Mouse (Mus musculus) forebrain, embryonic 14.5 days (tissue): ENCODE measurements at regions not wholly inside any gene's neighbourhood (a gene's known extent, or its start where the extent isn't known, plus 50 kb on each side); places are given as distances from the start of the nearest gene placed in this dataset.
A peak's percentile ranks its signal among the peaks of the same experiment; 100 is the strongest.

Experiments
- ATAC-seq: fragments of 200-750 bp; cut with Nextera tagmentation; 2 replicates; pipeline ENCODE4 v1.8.0; 2017; ENCODE audit warnings: mild to moderate bottlenecking, moderate library complexity
- DNase-seq: peaks from one replicate; pipeline ENCODE4 v3.0.0-alpha.2; 2015; ENCODE audit warnings: low spot score
- H3K27ac ChIP-seq: fragments of 300-500 bp; sonication (generic); 2 replicates; pipeline ENCODE4 v1.5.1; 2014; ENCODE audit warnings: low read depth, mild to moderate bottlenecking, control low read depth, low read length, moderate library complexity
- H3K27me3 ChIP-seq: fragments of 300-500 bp; sonication (generic); replicated peaks from 2 replicates; pipeline ENCODE4 v1.6.1; 2014; ENCODE audit warnings: low read length, control low read depth, mixed read lengths; ENCODE audit not compliant: control insufficient read depth, insufficient read depth
- H3K36me3 ChIP-seq: fragments of 300-500 bp; sonication (generic); 2 replicates; pipeline ENCODE4 v1.6.1; 2014; ENCODE audit warnings: low read length, control low read depth; ENCODE audit not compliant: control insufficient read depth, insufficient read depth
- H3K4me1 ChIP-seq: fragments of 300-500 bp; sonication (generic); 2 replicates; pipeline ENCODE4 v1.6.1; 2014; ENCODE audit warnings: antibody characterized with exemption, low read length, control low read depth; ENCODE audit not compliant: control insufficient read depth, insufficient read depth
- H3K4me2 ChIP-seq: fragments of 300-500 bp; sonication (generic); 2 replicates; pipeline ENCODE4 v1.6.1; 2014; ENCODE audit warnings: mild to moderate bottlenecking, control low read depth, low read length
- H3K4me3 ChIP-seq: fragments of 300-500 bp; sonication (generic); 2 replicates; pipeline ENCODE4 v1.5.1; 2014; ENCODE audit warnings: low read depth, low read length, control low read depth
- H3K9ac ChIP-seq: fragments of 300-500 bp; sonication (generic); 2 replicates; pipeline ENCODE4 v1.6.1; 2014; ENCODE audit warnings: mild to moderate bottlenecking, low read length, control low read depth, moderate library complexity
- H3K9me3 ChIP-seq: fragments of 300-500 bp; sonication (generic); replicated peaks from 2 replicates; pipeline ENCODE4 v1.6.1; 2016; ENCODE audit warnings: low read length, control low read depth, mixed read lengths; ENCODE audit not compliant: control insufficient read depth
- WGBS: fragments of 180-500 bp; shearing (Covaris S2); extraction: QIAGEN DNeasy Blood & Tissue Kit; methylation state at CpG from one replicate; pipeline ENCODE4 v1.1.7; 2014; 5-methylcytosine and 5-hydroxymethylcytosine counted together

DNA sequence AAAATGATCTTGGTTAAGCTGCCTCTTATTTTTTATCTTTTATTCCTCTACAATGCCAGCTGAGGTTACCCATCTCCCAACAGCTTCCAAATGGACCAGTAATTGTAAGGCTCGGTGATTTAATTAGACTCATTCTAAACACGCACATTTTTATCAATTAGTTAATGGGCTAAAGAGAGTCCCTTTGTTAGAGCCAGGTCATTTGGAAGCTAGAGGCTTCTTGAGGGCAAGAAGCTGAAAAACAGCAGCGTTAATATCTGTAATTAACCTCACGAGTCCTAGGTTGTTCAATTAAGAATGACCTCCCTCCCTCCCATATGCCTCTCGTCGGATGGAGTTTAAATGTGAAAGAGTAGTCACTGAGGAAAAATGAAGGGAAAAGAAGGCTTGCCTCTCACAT is 66.5 kb downstream of the Otx2 start:
- Histone ChIP-seq H3K4me3 (no peak overlapping the region), H3K27me3 (peaks cover 12% of the 10 kb centered on the region; the same call in 1 of the 2 replicates), H3K9ac (no peak overlapping the region), H3K27ac (no peak overlapping the region), H3K9me3 (no peaks in the 10 kb centered on the region), H3K4me2 (no peak overlapping the region), H3K4me1 (peaks cover 3% of the 10 kb centered on the region; the same call in 1 of the 2 replicates), H3K36me3 (no peaks in the 10 kb centered on the region)
- DNase-seq, result peak; percentile 46
- no peak for ATAC-seq
- WGBS, result 7% methylated on average over 6 of the region's 6 CpGs

DNA sequence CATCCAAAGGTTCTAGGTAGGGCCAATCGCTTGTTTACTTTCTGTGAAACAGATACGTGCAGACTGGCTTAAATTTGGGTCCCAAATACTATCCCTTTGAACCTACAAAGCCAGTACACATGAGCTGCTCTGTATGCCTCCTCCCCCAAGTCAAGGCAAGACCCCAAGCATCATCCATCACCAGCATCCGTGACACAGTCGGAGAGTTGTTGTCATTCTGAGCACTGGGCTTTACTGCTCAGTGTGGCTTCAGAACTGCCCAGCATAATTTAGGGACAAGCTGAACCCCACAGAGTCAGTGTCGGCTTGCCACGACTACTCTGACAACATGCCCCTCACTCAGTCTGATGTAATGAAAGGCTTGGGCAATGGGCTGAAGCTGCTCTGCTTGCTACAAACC is 70.1 kb downstream of the Otx2 start:
- no peak for ATAC-seq

DNA sequence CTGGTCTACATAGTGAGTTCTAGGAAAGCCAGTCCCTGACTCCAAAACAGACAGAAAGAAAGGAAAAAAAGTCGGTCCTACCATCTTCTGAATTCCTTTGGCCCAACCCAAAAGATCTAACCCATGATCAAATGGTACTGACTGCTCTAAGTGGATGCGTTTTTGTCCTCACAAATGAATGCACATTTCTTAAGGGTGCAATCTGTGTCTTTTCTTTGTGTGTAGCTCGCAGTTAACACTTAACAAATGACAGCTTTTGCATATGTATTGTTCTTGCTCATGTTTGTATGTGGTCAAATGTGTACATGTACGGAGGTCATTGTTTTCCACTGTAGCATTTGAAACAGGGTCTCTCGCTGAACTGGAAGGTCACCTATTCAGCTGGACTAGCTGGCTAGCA is 79.3 kb downstream of the Otx2 start:
- Histone ChIP-seq H3K9ac (no peak overlapping the region), H3K36me3 (no peaks in the 10 kb centered on the region), H3K27ac (no peak overlapping the region), H3K27me3 (no peaks in the 10 kb centered on the region), H3K4me3 (no peak overlapping the region), H3K4me1 (no peaks in the 10 kb centered on the region), H3K4me2 (no peak overlapping the region), H3K9me3 (no peaks in the 10 kb centered on the region)
- 71% methylated on average over 5 of the region's 5 CpGs for WGBS
- no peak for DNase-seq
- ATAC-seq, result no peak

More for the DNA sequence above, 70.1 kb downstream of the Otx2 start:
- 91% methylated on average over 6 of the region's 6 CpGs for WGBS
- Histone ChIP-seq H3K27me3 (peaks cover 12% of the 10 kb centered on the region; the same call in 1 of the 2 replicates), H3K4me1 (no peaks in the 10 kb centered on the region), H3K9ac (no peak overlapping the region), H3K36me3 (no peaks in the 10 kb centered on the region), H3K9me3 (no peaks in the 10 kb centered on the region), H3K4me3 (no peak overlapping the region), H3K4me2 (no peak overlapping the region), H3K27ac (no peak overlapping the region)
- DNase-seq, result no peak

DNA sequence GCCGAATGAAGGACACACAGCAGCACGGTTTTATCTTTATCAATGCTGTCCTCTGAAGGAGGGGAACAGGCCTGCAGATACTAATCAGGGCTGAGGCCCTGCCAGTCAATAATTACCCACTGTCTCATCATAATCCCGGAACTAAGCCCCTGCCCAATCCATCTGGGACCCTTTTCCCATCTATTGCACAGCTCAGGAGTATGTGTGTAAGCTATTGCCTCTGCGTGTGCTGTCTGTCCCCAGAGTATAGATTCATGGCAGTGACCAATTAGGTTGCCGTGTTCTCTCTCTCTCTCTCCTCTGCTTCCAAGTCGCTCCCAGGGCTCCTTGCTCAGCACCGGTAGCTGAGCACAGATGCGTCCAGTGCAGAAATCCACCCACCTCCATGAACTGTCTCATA is 80.3 kb downstream of the Otx2 start:
- Histone ChIP-seq H3K4me3 (no peak overlapping the region), H3K27ac (no peak overlapping the region)

DNA sequence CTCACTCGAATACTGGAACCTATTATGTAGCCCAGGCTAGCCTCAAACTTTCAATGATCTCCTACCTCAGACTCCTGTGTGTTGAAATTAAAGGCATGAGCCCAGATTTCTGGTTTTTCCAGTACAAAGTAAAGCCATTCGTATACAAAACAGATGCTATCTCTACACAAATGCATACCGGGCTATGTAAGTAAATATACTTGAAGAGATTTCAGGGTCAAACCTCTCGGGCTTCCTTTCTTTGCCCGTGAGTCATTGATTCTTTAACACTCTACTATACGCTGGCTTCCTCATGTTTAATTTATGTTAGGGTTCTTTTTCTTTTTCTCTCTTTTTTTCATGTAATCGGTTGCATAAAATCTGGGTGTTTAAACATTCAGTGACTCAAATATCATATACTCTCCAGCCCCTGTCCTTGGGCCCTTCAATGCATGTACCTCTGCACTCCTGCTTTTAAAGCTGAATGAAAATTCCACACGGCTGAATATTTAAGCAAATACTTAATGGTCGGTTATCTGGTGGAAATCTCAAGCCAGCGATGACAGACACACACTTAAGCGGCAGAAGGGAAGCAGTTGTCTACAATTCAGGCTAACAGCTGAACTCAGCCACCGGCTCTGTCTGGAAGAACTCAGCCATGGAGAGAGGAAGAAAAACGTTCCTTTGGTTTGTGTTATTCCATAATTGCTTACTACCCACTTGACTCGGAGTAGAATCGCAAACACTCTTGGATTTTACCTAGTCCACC is 82.0 kb downstream of the Otx2 start:
- Histone ChIP-seq H3K27ac (no peak overlapping the region), H3K4me1 (no peaks in the 10 kb centered on the region), H3K36me3 (no peaks in the 10 kb centered on the region), H3K4me3 (no peak overlapping the region), H3K9me3 (no peaks in the 10 kb centered on the region), H3K9ac (no peak overlapping the region), H3K27me3 (no peaks in the 10 kb centered on the region), H3K4me2 (no peak overlapping the region)
- DNase-seq (no peak), ATAC-seq (no peak)
- 79% methylated on average over 15 of the region's 15 CpGs for WGBS

More for the DNA sequence above, 80.3 kb downstream of the Otx2 start:
- no peaks in the 10 kb centered on the region for H3K36me3 ChIP-seq
- H3K4me1 ChIP-seq, result no peaks in the 10 kb centered on the region
- DNase-seq, result no peak
- H3K9me3 ChIP-seq, result no peaks in the 10 kb centered on the region
- 74% methylated on average over 8 of the region's 8 CpGs for WGBS
- no peaks in the 10 kb centered on the region for H3K27me3 ChIP-seq
- no peak overlapping the region for H3K4me2 ChIP-seq
- no peak overlapping the region for H3K9ac ChIP-seq
- ATAC-seq, result no peak

DNA sequence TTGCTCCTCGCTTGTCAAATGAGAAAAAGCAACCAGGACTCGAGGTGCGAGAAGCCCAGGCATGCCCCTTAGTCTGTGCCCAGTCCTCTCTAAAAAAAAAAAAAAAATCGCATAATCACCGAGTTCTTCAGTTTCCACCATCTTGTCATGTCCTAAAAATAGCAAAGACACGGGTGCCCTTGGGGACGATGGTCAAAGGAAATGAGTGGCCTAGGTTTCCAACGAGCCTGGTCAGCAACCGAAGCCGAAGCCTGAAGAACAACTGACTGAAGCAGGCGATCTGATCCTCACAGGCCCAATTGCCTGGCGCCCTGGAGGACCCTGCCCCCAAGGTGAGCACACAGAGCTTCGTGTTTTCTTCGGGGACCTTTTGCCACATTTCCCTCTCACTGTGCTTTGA is 83.2 kb downstream of the Otx2 start:
- no peaks in the 10 kb centered on the region for H3K9me3 ChIP-seq
- 54% methylated on average over 14 of the region's 14 CpGs for WGBS
- H3K36me3 ChIP-seq, result no peaks in the 10 kb centered on the region
- H3K4me1 ChIP-seq, result no peaks in the 10 kb centered on the region
- no peaks in the 10 kb centered on the region for H3K27me3 ChIP-seq
- H3K27ac ChIP-seq, result no peak overlapping the region
- H3K4me2 ChIP-seq, result no peak overlapping the region
- no peak for DNase-seq
- no peak overlapping the region for H3K9ac ChIP-seq
- no peak overlapping the region for H3K4me3 ChIP-seq
- no peak for ATAC-seq

DNA sequence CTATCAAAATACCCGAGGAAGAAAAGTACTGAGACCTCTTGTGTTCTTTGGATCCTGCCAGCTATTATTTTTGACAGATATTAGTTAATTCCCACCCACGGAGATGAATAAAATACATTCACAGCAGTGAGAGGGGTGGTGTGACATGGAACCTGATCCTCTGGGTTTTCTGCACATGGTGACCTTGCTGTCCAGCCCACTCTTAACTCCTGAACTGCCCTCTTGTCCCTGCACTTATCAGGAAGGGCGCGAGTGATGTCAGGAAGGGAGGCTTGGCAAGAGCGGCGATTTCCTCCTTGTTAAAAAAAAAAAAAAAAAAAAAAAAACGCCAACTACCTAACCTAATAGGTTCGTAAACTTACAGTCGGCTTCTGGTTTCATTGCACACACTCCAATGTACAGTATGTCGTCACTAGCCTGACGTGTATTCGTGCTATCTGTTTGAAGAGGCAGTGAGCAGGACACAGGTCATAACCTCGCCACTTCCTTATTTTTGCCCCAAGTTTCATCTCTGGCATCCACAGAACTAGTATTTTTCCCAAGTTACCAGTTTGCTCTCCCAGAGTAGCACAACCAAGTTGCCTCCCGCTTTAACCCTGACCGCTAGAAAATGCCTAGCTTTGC is 83.8 kb downstream of the Otx2 start:
- Histone ChIP-seq H3K4me3 (no peak overlapping the region), H3K4me1 (no peaks in the 10 kb centered on the region), H3K36me3 (no peaks in the 10 kb centered on the region), H3K9me3 (no peaks in the 10 kb centered on the region), H3K27me3 (no peaks in the 10 kb centered on the region), H3K4me2 (no peak overlapping the region), H3K9ac (no peak overlapping the region), H3K27ac (no peak overlapping the region)
- DNase-seq (no peak), ATAC-seq (no peak)
- WGBS, result 78% methylated on average over 15 of the region's 15 CpGs

DNA sequence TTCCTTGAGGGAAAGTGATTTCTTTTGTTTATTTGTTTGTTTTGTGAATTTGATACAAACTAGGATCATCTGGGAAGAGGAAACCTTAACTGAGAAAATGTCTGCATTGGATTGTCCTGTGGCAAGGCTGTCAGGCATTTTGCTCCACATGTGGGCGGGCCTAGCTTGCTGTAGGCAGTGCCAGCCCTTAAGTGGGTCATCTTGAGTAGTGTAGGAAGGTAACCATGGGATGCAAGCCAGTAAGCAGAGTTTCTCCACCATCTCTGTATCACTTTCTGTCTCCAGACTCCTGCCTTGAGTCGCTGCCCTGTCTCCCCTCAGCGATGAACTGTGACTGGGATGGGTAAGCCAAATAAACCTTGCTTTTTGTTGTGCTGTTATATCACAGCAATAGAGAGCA is 87.8 kb downstream of the Otx2 start:
- no peak overlapping the region for H3K9ac ChIP-seq
- H3K36me3 ChIP-seq, result no peaks in the 10 kb centered on the region
- no peaks in the 10 kb centered on the region for H3K9me3 ChIP-seq
- H3K4me2 ChIP-seq, result no peak overlapping the region
- ATAC-seq (no peak), DNase-seq (no peak)
- no peak overlapping the region for H3K27ac ChIP-seq
- WGBS, result 92% methylated on average over 3 of the region's 3 CpGs
- no peaks in the 10 kb centered on the region for H3K4me1 ChIP-seq
- H3K27me3 ChIP-seq, result no peaks in the 10 kb centered on the region
- H3K4me3 ChIP-seq, result no peak overlapping the region

DNA sequence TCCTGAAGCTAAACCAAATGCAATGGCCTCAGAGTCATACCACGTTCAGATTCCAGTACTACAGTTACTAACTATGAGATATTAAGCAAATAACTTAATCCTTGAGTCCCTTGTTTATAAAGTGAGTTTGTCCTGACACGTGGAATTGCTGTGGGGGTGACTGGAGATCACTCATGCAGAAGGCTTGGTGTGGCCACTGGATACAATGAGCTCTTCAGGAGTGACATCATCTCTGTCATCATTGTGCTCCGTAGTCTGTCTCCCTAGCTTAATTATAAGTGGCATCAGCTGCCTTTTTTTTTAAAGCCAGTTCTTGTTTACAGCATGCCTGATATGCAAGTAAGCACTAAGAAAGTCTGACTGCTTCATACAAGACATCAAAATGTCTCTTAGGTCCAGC is 89.0 kb downstream of the Otx2 start:
- Histone ChIP-seq H3K36me3 (no peaks in the 10 kb centered on the region), H3K4me1 (no peaks in the 10 kb centered on the region), H3K27ac (no peak overlapping the region), H3K4me2 (no peak overlapping the region), H3K4me3 (no peak overlapping the region), H3K9ac (no peak overlapping the region), H3K9me3 (no peaks in the 10 kb centered on the region), H3K27me3 (0 out of 2 replicates have a peak, but pooled peaks cover 3% of the 10 kb centered on the region)
- DNase-seq (no peak), ATAC-seq (no peak)
- 42% methylated on average over 3 of the region's 3 CpGs for WGBS
